Mouse (Mus musculus) frontal cortex, postnatal 10 days (tissue): ENCODE measurements around the gene Efcc1.

Experiments used
- DNase-seq, 2 experiments: peaks; one replicate each; pipeline ENCODE4 v3.0.0; 2022; ENCODE audit warnings: low spot score in 2 of 2, mixed read lengths in 1 of 2

Gene Efcc1

GRCm38 (mm10) chr6:87730591-87731462, at the start of gene Efcc1:
Efcc1 (plus strand) TSS chr6:87730869.
- peak in 1 of 2 experiments; percentile 41 for DNase-seq

- DNase-seq: no peak
These were observed 34.7 kb upstream of the Efcc1 start for GRCm38 (mm10) chr6:87695947-87696346.

GRCm38 (mm10) chr6:87696544-87696943, 34.1 kb upstream of the Efcc1 start:
- no peak for DNase-seq

GRCm38 (mm10) chr6:87706246-87706645, 24.4 kb upstream of the Efcc1 start:
- no peak for DNase-seq

- DNase-seq: no peak
These were observed 18.4 kb upstream of the Efcc1 start for GRCm38 (mm10) chr6:87712311-87712710.

- no peak for DNase-seq
These were observed 16.6 kb upstream of the Efcc1 start for GRCm38 (mm10) chr6:87714091-87714490.

- DNase-seq: peak; percentile 59 to 60
These were observed 8.0 kb upstream of the Efcc1 start for GRCm38 (mm10) chr6:87722631-87723030.

- DNase-seq: no peak
These were observed 5.3 kb upstream of the Efcc1 start for GRCm38 (mm10) chr6:87725267-87725912.

- DNase-seq: no peak
These were observed 2.6 kb upstream of the Efcc1 start for GRCm38 (mm10) chr6:87728102-87728501.

GRCm38 (mm10) chr6:87730141-87730540, 528 bp upstream of the Efcc1 start:
- no peak for DNase-seq

GRCm38 (mm10) chr6:87731463-87732095, 910 bp downstream of the Efcc1 start:
- no peak for DNase-seq

GRCm38 (mm10) chr6:87732151-87733011, 1.7 kb downstream of the Efcc1 start:
- DNase-seq: peak in 1 of 2 experiments; percentile 24

- no peak for DNase-seq
These were observed 2.7 kb downstream of the Efcc1 start for GRCm38 (mm10) chr6:87733131-87733930.

- DNase-seq: no peak
These were observed 3.5 kb downstream of the Efcc1 start for GRCm38 (mm10) chr6:87734136-87734535.

GRCm38 (mm10) chr6:87736923-87737322, 6.3 kb downstream of the Efcc1 start:
- DNase-seq: no peak

GRCm38 (mm10) chr6:87737921-87738626, 7.4 kb downstream of the Efcc1 start:
- no peak for DNase-seq

- DNase-seq: no peak
These were observed 9.2 kb downstream of the Efcc1 start for GRCm38 (mm10) chr6:87739898-87740297.

GRCm38 (mm10) chr6:87740496-87740895, 9.8 kb downstream of the Efcc1 start:
- no peak for DNase-seq

GRCm38 (mm10) chr6:87741978-87742377, 11.3 kb downstream of the Efcc1 start:
- no peak for DNase-seq

GRCm38 (mm10) chr6:87742804-87743203, 12.1 kb downstream of the Efcc1 start:
- DNase-seq: no peak
